Mouse (Mus musculus) urinary bladder, adult 18-20 months (tissue): ENCODE data around the gene Pik3r3.
"Not testable (repeated sequence)": the region's sequence is repeated elsewhere in the genome, so short reads cannot be mapped to it uniquely, and the experiment has no call there.

Source experiments
- DNase-seq, 2 experiments: peaks; one replicate each; pipeline ENCODE4 v3.0.0; 2022; ENCODE audit warnings: low spot score in 2 of 2, mixed read lengths in 2 of 2

Pik3r3 gene

GRCm38 (mm10) chr4:116220071-116220650 lies 1.3 kb upstream of the Pik3r3 start:
- DNase-seq, result no peak

DNA sequence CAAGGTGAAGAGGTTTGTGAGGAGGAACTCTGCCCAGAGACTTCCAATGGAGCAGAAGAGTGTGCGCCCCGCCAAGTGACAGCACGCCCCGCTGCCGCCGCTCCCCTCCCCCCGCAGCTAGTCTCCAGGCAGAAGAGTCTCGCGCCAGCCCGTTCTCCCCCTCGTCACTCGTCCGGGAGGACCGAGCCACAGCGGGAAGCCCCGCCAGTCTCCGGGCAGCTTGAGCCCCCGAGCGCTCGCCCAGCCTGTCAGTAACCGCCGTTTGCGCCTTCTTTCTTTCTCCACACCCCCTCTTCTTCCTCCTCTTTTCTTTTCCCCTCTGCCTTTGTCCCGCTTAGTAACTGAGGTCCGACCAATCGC lies 658 bp upstream of the Pik3r3 start:
- peak in 1 of 2 experiments; percentile 83 for DNase-seq

DNA sequence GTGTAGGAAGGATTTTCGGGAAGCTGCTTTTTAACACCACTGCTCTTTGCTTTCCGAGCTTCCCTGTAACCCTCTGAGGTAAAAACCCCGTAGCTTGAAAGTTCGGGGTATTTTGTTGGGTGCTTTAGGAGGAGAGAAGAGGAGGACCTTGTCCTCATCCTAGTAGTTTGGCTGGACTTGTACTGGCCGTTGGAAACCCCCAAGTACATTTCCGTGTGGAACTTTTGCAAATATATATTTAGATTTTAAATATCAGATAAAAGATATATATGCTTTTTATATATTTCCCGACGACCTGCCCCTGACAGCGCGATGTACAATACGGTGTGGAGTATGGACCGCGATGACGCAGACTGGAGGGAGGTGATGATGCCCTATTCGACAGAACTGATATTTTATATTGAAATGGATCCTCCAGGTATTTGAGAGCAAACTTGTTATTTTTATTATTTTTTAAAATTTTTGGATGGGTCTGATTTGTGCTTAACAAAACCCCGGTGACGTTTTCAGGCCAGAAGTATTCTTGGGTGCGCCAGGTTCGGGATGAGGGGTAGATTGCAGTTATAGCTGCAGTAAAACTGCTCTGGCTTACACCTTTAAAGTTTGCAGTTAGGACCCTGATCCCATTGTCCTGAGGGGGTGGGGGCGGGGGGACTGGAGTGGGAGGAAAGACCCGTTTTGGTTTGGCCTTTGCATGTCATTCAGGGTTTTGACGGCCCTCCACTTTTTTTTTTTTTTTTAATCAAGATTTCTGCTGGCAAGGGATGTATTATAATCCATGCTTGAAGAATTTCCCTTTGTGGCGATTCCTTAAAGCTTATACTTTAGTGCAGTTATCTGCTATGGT lies 801 bp downstream of the Pik3r3 start:
- peak in 1 of 2 experiments; percentile 6 for DNase-seq

DNA sequence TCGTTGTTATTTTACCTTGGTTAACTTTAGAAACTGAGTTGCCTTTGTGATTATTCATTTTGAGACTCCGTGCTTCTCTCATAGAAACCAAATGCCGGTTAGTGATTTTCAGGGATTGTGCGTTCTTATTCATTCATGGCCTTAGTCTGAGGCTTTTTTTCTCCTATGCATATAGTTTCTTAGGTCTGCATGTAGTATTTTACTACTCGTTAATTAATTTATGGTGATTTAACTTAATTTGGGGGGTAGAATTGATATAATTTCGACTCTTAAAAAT lies 1.4 kb downstream of the Pik3r3 start:
- DNase-seq, result no peak

DNA sequence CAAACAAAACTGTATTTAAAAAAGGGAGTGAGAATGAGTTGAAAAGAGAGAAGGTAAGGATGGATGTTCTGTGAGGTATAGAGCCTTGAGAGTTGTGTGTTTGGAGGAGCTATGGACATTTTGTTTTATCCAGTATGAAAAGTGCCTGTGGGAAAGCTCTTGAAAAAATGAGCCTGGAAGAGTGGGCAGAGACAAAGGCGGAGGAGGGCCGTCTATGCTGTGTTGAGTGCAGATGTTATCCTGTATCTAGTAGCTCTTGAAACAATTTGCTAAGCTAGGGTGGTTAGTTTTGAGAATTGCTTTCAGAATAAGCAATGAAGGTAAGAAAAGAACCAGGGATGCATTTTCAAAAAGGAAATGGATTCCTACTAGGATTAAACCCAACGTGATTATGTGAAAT lies 22.0 kb downstream of the Pik3r3 start:
- DNase-seq, result no peak

GRCm38 (mm10) chr4:116244240-116244639 lies 22.8 kb downstream of the Pik3r3 start:
- DNase-seq, result no peak

DNA sequence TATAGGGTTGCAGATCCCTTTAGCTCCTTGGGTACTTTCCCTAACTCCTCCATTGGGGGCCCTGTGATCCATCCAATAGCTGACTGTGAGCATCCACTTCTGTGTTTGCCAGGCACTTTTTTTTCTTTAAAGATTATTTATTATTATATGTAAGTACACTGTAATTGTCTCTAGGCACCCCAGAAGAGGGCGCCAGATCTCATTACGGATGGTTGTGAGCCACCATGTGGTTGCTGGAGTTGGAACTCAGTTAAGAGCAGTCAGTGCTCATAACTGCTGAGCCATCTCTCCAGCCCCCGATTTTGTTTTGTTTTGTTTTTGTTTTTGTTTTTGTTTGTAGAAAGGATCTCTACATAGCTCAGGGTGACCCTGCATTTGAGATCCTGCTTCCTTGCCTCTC lies 24.5 kb downstream of the Pik3r3 start:
- not testable (repeated sequence) for DNase-seq

DNA sequence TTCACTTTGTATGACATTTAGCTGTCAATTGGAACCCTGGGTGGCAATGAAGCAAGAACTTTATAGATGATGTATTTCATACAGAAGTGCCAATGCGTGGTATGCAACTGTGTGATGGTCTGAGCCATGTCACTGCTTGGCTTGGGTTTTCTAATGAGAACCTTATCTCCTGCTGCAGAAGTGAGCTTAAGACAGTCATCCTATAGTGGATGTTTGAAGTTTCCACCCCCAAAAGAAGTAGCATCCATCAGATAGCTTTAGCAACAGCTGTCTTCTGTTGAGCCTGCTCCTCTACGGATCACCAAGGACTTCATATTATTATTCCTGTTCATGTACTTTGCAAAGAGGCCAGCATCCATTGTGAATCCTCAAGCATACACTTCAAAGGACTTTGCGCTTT lies 28.6 kb downstream of the Pik3r3 start:
- DNase-seq, result no peak

- no peak for DNase-seq
These were observed 46.8 kb downstream of the Pik3r3 start for GRCm38 (mm10) chr4:116268220-116268619.

GRCm38 (mm10) chr4:116282211-116282610 lies 60.8 kb downstream of the Pik3r3 start:
- DNase-seq, result no peak

DNA sequence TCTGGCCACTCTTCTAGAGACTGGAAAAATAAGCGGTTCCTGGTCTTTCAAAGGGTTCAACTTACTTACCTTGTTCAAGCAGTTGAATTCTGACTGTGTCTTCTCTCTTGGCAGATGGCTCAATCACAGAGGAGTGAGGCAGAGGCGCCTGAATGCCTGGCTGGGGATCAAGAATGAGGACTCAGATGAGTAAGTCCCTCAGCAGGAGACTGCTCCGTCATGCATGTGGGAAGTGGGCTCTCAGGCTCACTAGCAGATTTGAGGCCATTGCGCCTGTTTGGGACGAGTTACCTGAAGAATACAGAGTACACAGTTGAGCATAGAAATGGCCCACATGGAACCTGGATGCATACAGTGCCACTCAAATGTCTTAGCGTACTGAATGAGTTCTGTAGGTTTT lies 70.1 kb downstream of the Pik3r3 start:
- DNase-seq, result no peak

- DNase-seq, result no peak
These were observed 71.9 kb downstream of the Pik3r3 start for GRCm38 (mm10) chr4:116293296-116293695.

DNA sequence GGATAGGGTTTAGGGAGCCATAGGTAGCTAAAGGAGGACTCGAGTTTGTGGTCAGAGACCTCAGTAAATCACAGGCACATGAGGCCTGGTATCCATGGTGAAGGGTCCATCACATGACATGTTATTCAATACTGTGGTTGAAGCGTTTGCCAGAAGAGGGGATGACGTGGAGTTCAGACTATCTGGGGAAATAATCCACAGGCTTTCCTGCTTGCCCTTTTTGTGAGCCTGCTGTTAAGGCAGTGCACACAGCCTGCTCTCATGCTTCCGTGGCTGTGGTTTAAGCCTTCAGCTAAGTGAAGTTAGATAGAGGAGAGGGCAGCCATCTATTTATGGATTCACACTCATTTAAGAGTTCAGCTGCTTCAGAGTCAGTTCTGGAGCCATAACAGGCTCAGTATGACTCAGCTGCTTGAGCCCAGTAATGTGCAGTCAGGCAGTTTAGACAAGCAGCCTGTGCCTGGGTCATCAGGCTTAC lies 79.5 kb downstream of the Pik3r3 start:
- DNase-seq, result no peak

DNA sequence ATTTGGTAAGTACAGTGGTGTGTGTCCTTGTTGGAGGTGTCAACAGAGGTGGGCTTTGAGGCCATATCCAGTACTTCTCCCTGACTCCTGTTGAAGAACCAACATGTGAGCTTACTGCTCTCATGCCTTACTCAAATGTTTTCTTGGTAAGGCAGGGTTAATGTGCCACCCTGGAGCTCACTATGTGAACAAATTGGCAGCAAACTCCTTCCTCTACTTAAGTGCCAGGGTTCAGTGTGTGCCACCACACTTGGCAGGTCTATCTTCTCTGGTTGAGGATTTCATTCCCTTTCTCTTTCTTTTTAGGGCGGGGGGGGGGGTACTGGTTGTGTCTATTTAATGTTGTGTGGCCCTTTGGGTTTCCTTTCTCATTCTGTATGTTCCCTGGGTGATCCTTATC lies 83.1 kb downstream of the Pik3r3 start:
- no peak for DNase-seq

DNA sequence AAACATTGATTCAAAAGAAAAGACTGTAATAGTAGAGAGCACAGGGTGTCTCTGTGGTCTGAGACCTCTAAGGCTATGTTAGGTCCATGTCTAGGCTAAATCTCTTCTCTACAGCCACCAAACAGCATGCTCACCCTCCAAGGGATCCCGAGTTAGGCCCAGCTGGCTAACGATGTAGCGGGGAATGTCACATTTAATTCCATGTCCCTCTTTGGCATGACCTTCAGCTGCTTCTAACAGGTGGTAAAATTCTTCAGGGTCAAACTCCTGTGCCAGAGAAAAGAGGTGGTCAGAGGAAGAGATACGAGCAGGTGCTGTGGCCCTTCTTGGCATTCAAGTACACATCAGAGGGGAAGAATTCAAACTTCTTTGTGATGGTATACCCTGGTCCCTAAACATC lies 96.2 kb downstream of the Pik3r3 start:
- no peak for DNase-seq

GRCm38 (mm10) chr4:116322127-116322526 lies 100.7 kb downstream of the Pik3r3 start:
- DNase-seq, result no peak

DNA sequence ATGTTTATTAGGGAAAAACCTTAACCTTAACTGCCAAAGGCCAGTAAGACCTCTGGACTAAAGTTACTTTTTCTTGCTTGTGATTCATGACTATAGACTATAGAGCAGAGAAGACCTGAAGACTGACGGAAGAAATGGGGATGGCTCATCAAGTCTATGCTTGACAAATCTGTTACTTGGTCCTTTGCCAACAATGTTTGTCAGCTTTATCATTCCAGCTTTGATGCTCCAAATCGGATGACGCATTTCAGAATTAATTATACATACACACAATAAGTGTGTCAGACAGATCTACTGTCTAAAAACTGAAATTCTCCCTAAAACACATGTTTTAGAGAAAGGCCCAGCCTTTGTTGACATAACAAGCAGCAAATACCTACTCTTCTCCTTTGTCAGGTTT lies 107.8 kb downstream of the Pik3r3 start:
- DNase-seq, result no peak

DNA sequence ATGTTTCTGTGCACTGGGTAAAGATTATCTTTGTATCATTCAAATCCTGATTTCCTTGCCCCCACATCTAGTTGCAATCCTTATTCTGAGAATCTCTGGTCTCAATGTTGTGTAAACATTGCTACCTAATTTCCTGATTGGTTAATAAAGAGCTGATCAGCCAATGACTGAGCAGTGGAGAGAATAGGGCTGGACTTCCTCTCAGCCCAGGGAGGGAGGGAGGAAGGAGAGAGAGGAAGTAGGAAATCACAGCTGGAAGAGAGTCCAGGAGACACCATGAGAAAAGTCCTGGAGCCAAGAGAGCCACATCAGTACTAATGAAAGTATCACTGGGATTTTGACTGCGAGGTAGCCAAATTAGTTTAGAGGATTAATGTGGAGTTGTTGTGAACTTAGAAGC lies 114.9 kb downstream of the Pik3r3 start:
- no peak for DNase-seq

DNA sequence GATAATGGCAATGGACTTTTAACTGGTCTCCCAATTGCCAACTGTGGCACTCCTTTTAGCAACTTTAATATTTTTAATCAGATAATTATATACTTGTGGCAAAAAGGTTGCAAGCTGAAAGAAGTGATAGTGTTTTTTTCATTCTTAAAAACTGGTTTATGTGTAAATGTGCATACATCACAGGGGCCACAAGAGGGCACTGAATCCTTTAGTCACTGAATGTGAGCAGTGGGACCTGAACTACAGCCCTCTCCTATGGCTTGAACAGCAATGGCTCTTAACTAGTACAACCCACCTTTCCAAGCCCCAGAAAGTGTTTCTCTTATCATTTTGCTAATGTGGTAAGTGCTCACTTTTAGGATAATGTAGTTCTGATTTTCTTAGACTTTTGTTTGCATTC lies 120.7 kb downstream of the Pik3r3 start:
- DNase-seq, result peak; percentile 6 to 11

DNA sequence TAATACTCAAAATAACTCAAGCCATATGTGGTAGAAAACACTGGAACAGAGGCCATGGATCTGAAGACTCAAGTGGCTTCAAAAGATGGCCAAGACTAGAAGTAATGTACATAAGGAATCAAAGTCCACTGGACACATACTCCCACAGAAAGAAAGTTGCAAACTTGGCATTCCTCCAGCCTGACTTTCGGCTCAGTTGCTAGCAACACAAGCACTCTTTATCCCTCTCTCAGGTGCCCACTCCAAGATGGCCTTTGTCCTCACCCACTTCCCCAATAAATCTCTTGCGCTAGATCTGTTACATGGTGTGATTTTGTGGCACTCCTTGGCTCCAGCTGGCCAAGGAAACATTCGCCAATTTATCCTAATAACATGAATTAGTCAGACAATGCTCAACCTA lies 131.1 kb downstream of the Pik3r3 start:
- no peak for DNase-seq
